In the genomic region with DNA sequence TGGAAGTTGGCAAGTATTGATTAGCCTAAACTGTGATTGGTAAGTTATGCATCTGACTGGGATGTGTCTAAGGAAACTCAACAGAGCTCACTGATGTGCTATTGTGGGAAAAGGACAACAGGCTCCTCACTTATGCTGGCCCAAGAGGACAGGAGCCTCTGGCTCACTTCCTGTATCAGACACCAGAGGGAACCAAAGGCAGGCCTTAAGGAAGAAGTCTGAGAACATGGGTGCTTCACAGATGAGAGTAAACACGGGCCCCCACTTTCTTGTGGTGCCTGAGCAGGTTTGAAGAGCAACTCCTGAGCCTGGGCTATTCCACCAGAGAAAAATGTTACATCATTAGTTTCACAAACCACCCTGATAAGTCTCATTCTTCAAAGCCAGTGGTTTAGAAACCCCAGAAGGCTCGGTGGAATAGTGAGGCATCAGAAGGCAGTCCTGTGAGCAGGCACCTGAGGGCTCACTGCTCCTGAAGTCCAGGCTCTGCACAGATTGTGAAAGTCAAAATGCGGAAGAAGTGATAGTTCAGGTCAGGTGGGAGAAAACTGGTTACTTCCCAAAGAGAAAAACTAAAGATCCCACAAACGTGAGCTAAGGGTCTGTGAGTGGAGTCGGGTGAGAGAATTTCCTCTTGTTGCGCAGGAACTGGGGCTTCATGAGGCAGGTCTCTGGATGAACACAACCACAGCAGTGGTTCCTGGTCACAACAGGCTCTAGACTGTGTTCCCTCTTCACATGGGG, we compare ENCODE assay signal across 10 mouse cellular contexts. TPM values are rescaled to one million over a fixed set of nuclear protein-coding genes. Genes with fewer than 3 reads are reported as not detected.
DNase-seq lines count a peak whose midpoint lies in the region; ATAC-seq and TF ChIP-seq lines count a peak whose summit lies in the region.
"Had no signal": no experiment of that assay in that cellular context is flagged by ENCODE, and none has a peak within 500 bp of the region (broad histone marks: within the 10 kb centered on the region; RNA-seq: fewer than 3 reads in every experiment).

No protein-coding gene starts in this region.

- DNase-seq in gastrocnemius, adult 2 months, result peak; percentile 26
- DNase-seq in gastrocnemius, postnatal 4 days (ENCODE audit: low spot score in 2 of 2), result no peak
- DNase-seq in spleen, adult 2 months (ENCODE audit: low read depth in 1 of 2, low spot score in 2 of 2), result peak; percentile 9 to 29
- no peak for DNase-seq in spleen, adult 12 weeks (ENCODE audit: low spot score)
- DNase-seq in lung, postnatal 0 days (ENCODE audit: low spot score), result peak; percentile 47
- peak; percentile 77 for DNase-seq in thymus, postnatal 4 days
- DNase-seq in ovary, adult 18-20 months (ENCODE audit: low spot score), result no peak

- intact Hi-C loops in gastrocnemius, adult 2 months (cut with DNase I), result loop anchor here (1.0 to 2.0 kb wide), 2 partner anchors 62 to 67 kb away; no protein-coding TSS in a partner anchor

- TF ChIP-seq EP300 in lung, postnatal 0 days (IDR thresholded peaks at IDR 0.05), result no peak

- no peaks in the 10 kb centered on the region for H3K9me3 ChIP-seq in lung, postnatal 0 days (ENCODE audit: low read length)
- no peaks in the 10 kb centered on the region for H3K9me3 ChIP-seq in forebrain, embryonic 13.5 days (replicated peaks)
- H3K9me3 ChIP-seq: embryonic facial prominence, embryonic 13.5 days had no signal

- H3K9ac ChIP-seq in lung, postnatal 0 days (replicated peaks; ENCODE audit: low read depth), result no peak overlapping the region
- no peak overlapping the region for H3K9ac ChIP-seq in forebrain, embryonic 13.5 days
- H3K9ac ChIP-seq: embryonic facial prominence, embryonic 13.5 days had no signal

- ATAC-seq in lung, postnatal 0 days, result peak; percentile 66
- no peak for ATAC-seq in forebrain, embryonic 13.5 days

- H3K27me3 ChIP-seq in spleen, adult 2 months (ENCODE audit: control insufficient read depth, insufficient read depth, low read length), result no peaks in the 10 kb centered on the region
- no peaks in the 10 kb centered on the region for H3K27me3 ChIP-seq in lung, postnatal 0 days (replicated peaks; ENCODE audit: insufficient read depth, low read length)
- H3K27me3 ChIP-seq in forebrain, embryonic 13.5 days, result no peaks in the 10 kb centered on the region
- H3K27me3 ChIP-seq: embryonic facial prominence, embryonic 13.5 days had no signal

- H3K4me3 ChIP-seq in gastrocnemius, adult 2 months, result no peak overlapping the region
- no peak overlapping the region for H3K4me3 ChIP-seq in spleen, adult 2 months (ENCODE audit: extremely low read depth, insufficient read depth, insufficient read length)
- H3K4me3 ChIP-seq in lung, postnatal 0 days (ENCODE audit: low read depth, low read length), result no peak overlapping the region
- H3K4me3 ChIP-seq in forebrain, embryonic 13.5 days, result no peak overlapping the region
- H3K4me3 ChIP-seq: embryonic facial prominence, embryonic 13.5 days had no signal

- peak; percentile 69 for TF ChIP-seq CTCF in gastrocnemius, adult 2 months (IDR thresholded peaks at IDR 0.05)
- peak; percentile 48; the same call in 1 of the 2 replicates for TF ChIP-seq CTCF in spleen, adult 2 months (IDR thresholded peaks at IDR 0.05; ENCODE audit: extremely low read depth, insufficient read depth, insufficient read length, insufficient replicate concordance)
- peak; percentile 64 for TF ChIP-seq CTCF in lung, postnatal 0 days (IDR thresholded peaks at IDR 0.05)

- H3K4me2 ChIP-seq in lung, postnatal 0 days (replicated peaks; ENCODE audit: low read depth, low read length), result no peak overlapping the region
- H3K4me2 ChIP-seq in forebrain, embryonic 13.5 days, result no peak overlapping the region
- H3K4me2 ChIP-seq: embryonic facial prominence, embryonic 13.5 days had no signal

- 35% methylated on average over 6 of the region's 6 CpGs for WGBS in spleen, adult 2 months
- WGBS in lung, postnatal 0 days, result 69% methylated on average over 6 of the region's 6 CpGs
- 89% methylated on average over 6 of the region's 6 CpGs for WGBS in forebrain, embryonic 13.5 days

- H3K27ac ChIP-seq in gastrocnemius, adult 2 months, result no peak overlapping the region
- H3K27ac ChIP-seq in spleen, adult 2 months (ENCODE audit: insufficient read depth, low read length), result no peak overlapping the region
- no peak overlapping the region for H3K27ac ChIP-seq in lung, postnatal 0 days (ENCODE audit: low read length)
- H3K27ac ChIP-seq in forebrain, embryonic 13.5 days, result no peak overlapping the region
- H3K27ac ChIP-seq: embryonic facial prominence, embryonic 13.5 days had no signal

- no peaks in the 10 kb centered on the region for H3K36me3 ChIP-seq in spleen, adult 2 months (ENCODE audit: control insufficient read depth, insufficient read depth, low read length)
- no peaks in the 10 kb centered on the region for H3K36me3 ChIP-seq in lung, postnatal 0 days (ENCODE audit: insufficient read depth, low read length)
- no peaks in the 10 kb centered on the region for H3K36me3 ChIP-seq in forebrain, embryonic 13.5 days (ENCODE audit: poor library complexity, severe bottlenecking)
- H3K36me3 ChIP-seq: embryonic facial prominence, embryonic 13.5 days had no signal

- H3K4me1 ChIP-seq in spleen, adult 2 months (ENCODE audit: control insufficient read depth, insufficient read depth, insufficient read length), result peaks cover 7% of the 10 kb centered on the region; the same call in 1 of the 2 replicates
- no peaks in the 10 kb centered on the region for H3K4me1 ChIP-seq in lung, postnatal 0 days (ENCODE audit: insufficient read depth, low read depth, low read length)
- H3K4me1 ChIP-seq in forebrain, embryonic 13.5 days, result no peaks in the 10 kb centered on the region
- H3K4me1 ChIP-seq: embryonic facial prominence, embryonic 13.5 days had no signal

- TF ChIP-seq POLR2A in spleen, adult 2 months (IDR thresholded peaks at IDR 0.05; ENCODE audit: low read depth, low read length), result no peak

RNA-seq across cellular contexts. Expression of gene Il12a, which starts 43.9 kb away (rescaled TPM):
- total RNA-seq in gastrocnemius, adult 2 months (2021), result 1 to 10 TPM; 4.1 to 4.8 TPM
- total RNA-seq in gastrocnemius, postnatal 4 days (2021), result 1 to 10 TPM; 2.0 to 4.9 TPM
- 7.3 and 9.8 TPM in 2 replicates for polyA plus RNA-seq in spleen, adult 2 months (2012; rRNA removed)
- 1.4 TPM in 2 replicates for polyA plus RNA-seq in lung, postnatal 0 days (2015; fragmentation: Nextera tagmentation; extraction: Ambion mirVana)
- 0.13 TPM in 1 of 2 replicates, not detected in the other for polyA plus RNA-seq in forebrain, embryonic 13.5 days (2015; fragmentation: Nextera tagmentation; extraction: Ambion mirVana)
- total RNA-seq: ES-E14 had no signal

Comparison
In these comparisons a context has a peak if more than half of its experiments do, and no peak if none do; other contexts are left out.
1. DNase-seq: peak in gastrocnemius, adult 2 months (single experiment), spleen, adult 2 months (2 of 2), lung, postnatal 0 days (single experiment) and thymus, postnatal 4 days (single experiment); none in gastrocnemius, postnatal 4 days (0 of 2), spleen, adult 12 weeks (single experiment) and ovary, adult 18-20 months (single experiment).
2. Peak in every context shown above with its lines, with median percentiles within 50 percentile points of each other: CTCF ChIP-seq.